In genomic region chr5:77309051-77309906, GRCm38 (mm10) we compare ENCODE assay signal across 8 mouse cellular contexts. TPM values are rescaled to one million over a fixed set of nuclear protein-coding genes. Genes with fewer than 3 reads are reported as not detected.
DNase-seq lines count a peak whose midpoint lies in the region; ATAC-seq and TF ChIP-seq lines count a peak whose summit lies in the region.

No protein-coding gene starts in this region.

- peak overlapping the region; percentile 77 for H3K4me3 ChIP-seq in embryonic fibroblast, embryonic 13.5 days (ENCODE audit: insufficient read depth, low read length)
- peak overlapping the region; percentile 96 for H3K4me3 ChIP-seq in hindbrain, embryonic 11.5 days (ENCODE audit: low read depth, low read length)
- H3K4me3 ChIP-seq in midbrain, postnatal 0 days (ENCODE audit: low read depth, low read length), result peak overlapping the region; percentile 86

- peak overlapping the region; percentile 61 for H3K9ac ChIP-seq in hindbrain, embryonic 11.5 days (ENCODE audit: low read depth, low read length)
- H3K9ac ChIP-seq in midbrain, postnatal 0 days (replicated peaks; ENCODE audit: low read length, poor library complexity, severe bottlenecking), result peak overlapping the region; percentile 94

- no peaks in the 10 kb centered on the region for H3K9me3 ChIP-seq in hindbrain, embryonic 11.5 days (ENCODE audit: control insufficient read depth, low read length)
- H3K9me3 ChIP-seq in midbrain, postnatal 0 days (ENCODE audit: low read length), result no peaks in the 10 kb centered on the region

- ATAC-seq in hindbrain, embryonic 11.5 days (ENCODE audit: low FRiP score), result peak; percentile 48
- peak; percentile 31 for ATAC-seq in midbrain, postnatal 0 days (ENCODE audit: low FRiP score)

- H3K27ac ChIP-seq in embryonic fibroblast, embryonic 13.5 days (ENCODE audit: insufficient read depth, low read length), result no peak overlapping the region
- peak overlapping the region; percentile 67 for H3K27ac ChIP-seq in hindbrain, embryonic 11.5 days (ENCODE audit: low read depth, low read length)
- peak overlapping the region; percentile 86 for H3K27ac ChIP-seq in midbrain, postnatal 0 days (ENCODE audit: low read depth, low read length)

- under 1% methylated on average over 76 of the region's 76 CpGs for WGBS in hindbrain, embryonic 11.5 days
- under 1% methylated on average over 72 of the region's 76 CpGs for WGBS in midbrain, postnatal 0 days

- peak overlapping the region; percentile 99 for H3K4me2 ChIP-seq in hindbrain, embryonic 11.5 days (replicated peaks; ENCODE audit: low read depth, low read length)
- H3K4me2 ChIP-seq in midbrain, postnatal 0 days (ENCODE audit: low read depth, low read length, poor library complexity, severe bottlenecking), result peak overlapping the region; percentile 90

- no peak for TF ChIP-seq POLR2A in embryonic fibroblast, embryonic 13.5 days (IDR thresholded peaks at IDR 0.05; ENCODE audit: low read depth, low read length)

- no peak for TF ChIP-seq CTCF in embryonic fibroblast, embryonic 13.5 days (IDR thresholded peaks at IDR 0.05; ENCODE audit: borderline replicate concordance, insufficient read depth, low read length)
- TF ChIP-seq CTCF in midbrain, postnatal 0 days (IDR thresholded peaks at IDR 0.05), result no peak

- DNase-seq in retina, adult 2 months (ENCODE audit: low read depth, low spot score), result peak; percentile 16
- no peak for DNase-seq in retina, postnatal 1 day
- peak; percentile 31 to 41 for DNase-seq in adrenal gland, adult 18-20 months (ENCODE audit: low spot score in 2 of 2)
- DNase-seq in hindbrain, embryonic 11.5 days (ENCODE audit: low spot score), result peak; percentile 65
- peak; percentile 55 for DNase-seq in liver
- peak; percentile 12 for DNase-seq in midbrain, postnatal 0 days (ENCODE audit: low spot score)
- DNase-seq in B cell, adult 2 months, result no peak

- no peaks in the 10 kb centered on the region for H3K27me3 ChIP-seq in hindbrain, embryonic 11.5 days (ENCODE audit: control insufficient read depth, insufficient read depth, low read length)
- H3K27me3 ChIP-seq in midbrain, postnatal 0 days (ENCODE audit: insufficient read depth, low read length), result no peaks in the 10 kb centered on the region

- peaks cover 4% of the 10 kb centered on the region; the same call in 1 of the 2 replicates for H3K4me1 ChIP-seq in embryonic fibroblast, embryonic 13.5 days (ENCODE audit: control insufficient read depth, insufficient read depth, low read length)
- H3K4me1 ChIP-seq in hindbrain, embryonic 11.5 days (replicated peaks; ENCODE audit: control insufficient read depth, insufficient read depth, low read length), result peaks cover 7% of the 10 kb centered on the region
- H3K4me1 ChIP-seq in midbrain, postnatal 0 days (ENCODE audit: insufficient read depth, low read length), result peaks cover 16% of the 10 kb centered on the region

- peaks cover 5% of the 10 kb centered on the region; the same call in 1 of the 2 replicates for H3K36me3 ChIP-seq in hindbrain, embryonic 11.5 days (ENCODE audit: control insufficient read depth, insufficient read depth, low read length)
- H3K36me3 ChIP-seq in midbrain, postnatal 0 days (ENCODE audit: insufficient read depth, low read length), result no peaks in the 10 kb centered on the region; the same call in 1 of the 2 replicates

RNA-seq across cellular contexts. Expression of gene Noa1, which starts 0.6 kb away (rescaled TPM):
- total RNA-seq in adrenal gland, adult 18-20 months (2021), result 10 to 100 TPM; 22.5 to 25.9 TPM
- polyA plus RNA-seq in embryonic fibroblast, embryonic 13.5 days (2011; ENCODE audit: insufficient read length, low read depth, missing spikeins), result 13.7 and 15.7 TPM in 2 replicates
- polyA plus RNA-seq in hindbrain, embryonic 11.5 days (2014; fragmentation: Nextera tagmentation; extraction: Ambion mirVana), result 32.0 and 32.5 TPM in 2 replicates
- total RNA-seq in midbrain, postnatal 0 days (2014; rRNA removed), result 11.6 and 18.0 TPM in 2 replicates
- 34.4 and 35.0 TPM in 2 replicates for polyA plus RNA-seq in midbrain, postnatal 0 days (2015; fragmentation: Nextera tagmentation; extraction: Ambion mirVana)

RNA-seq across cellular contexts. Expression of gene Polr2b, which starts 0.7 kb away (rescaled TPM):
- 10 to 100 TPM; 37.2 to 88.7 TPM for total RNA-seq in adrenal gland, adult 18-20 months (2021)
- 84.9 and 88.8 TPM in 2 replicates for polyA plus RNA-seq in embryonic fibroblast, embryonic 13.5 days (2011; ENCODE audit: insufficient read length, low read depth, missing spikeins)
- polyA plus RNA-seq in hindbrain, embryonic 11.5 days (2014; fragmentation: Nextera tagmentation; extraction: Ambion mirVana), result 86.8 and 106 TPM in 2 replicates
- 70.2 and 71.3 TPM in 2 replicates for total RNA-seq in midbrain, postnatal 0 days (2014; rRNA removed)
- 52.0 TPM in 2 replicates for polyA plus RNA-seq in midbrain, postnatal 0 days (2015; fragmentation: Nextera tagmentation; extraction: Ambion mirVana)

RNA-seq across cellular contexts. Expression of gene Rest, which starts 44.0 kb away (rescaled TPM):
- 10 to 100 TPM; 19.5 to 21.6 TPM for total RNA-seq in adrenal gland, adult 18-20 months (2021)
- 31.1 and 36.4 TPM in 2 replicates for polyA plus RNA-seq in embryonic fibroblast, embryonic 13.5 days (2011; ENCODE audit: insufficient read length, low read depth, missing spikeins)
- polyA plus RNA-seq in hindbrain, embryonic 11.5 days (2014; fragmentation: Nextera tagmentation; extraction: Ambion mirVana), result 23.8 and 24.5 TPM in 2 replicates
- 6.5 and 7.1 TPM in 2 replicates for total RNA-seq in midbrain, postnatal 0 days (2014; rRNA removed)
- polyA plus RNA-seq in midbrain, postnatal 0 days (2015; fragmentation: Nextera tagmentation; extraction: Ambion mirVana), result 2.8 TPM in 2 replicates

Comparison
In these comparisons a context has a peak if more than half of its experiments do, and no peak if none do; other contexts are left out.
1. DNase-seq: peak in retina, adult 2 months (single experiment), adrenal gland, adult 18-20 months (2 of 2), hindbrain, embryonic 11.5 days (single experiment), liver (single experiment) and midbrain, postnatal 0 days (single experiment); none in retina, postnatal 1 day (single experiment) and B cell, adult 2 months (0 of 2).
2. Peak in every context shown above with its lines, with median percentiles within 50 percentile points of each other: H3K4me3 ChIP-seq.